Mouse (Mus musculus): ENCODE data around the gene Lhx5. TPM values are rescaled to one million over a fixed set of nuclear protein-coding genes. Genes with fewer than 3 reads are reported as not detected.

Lhx5 gene
- total and polyA plus RNA-seq, 3 experiments = not detected

GRCm38 (mm10) chr5:120471538-120471937, 40.0 kb downstream of the Lhx5 start:
- dilution Hi-C loops (cut with MboI; ENCODE audit: extremely low pct_ligation_motif_present, extremely low pct_unique_long_range_greater_than_20kb, low sequenced_read_pairs) (no loop called here), in situ Hi-C loops (cut with MboI; ENCODE audit: low pct_ligation_motif_present, low pct_unique_long_range_greater_than_20kb, low sequenced_read_pairs) (no loop called here)
- H3K79me2 ChIP-seq (replicated peaks; ENCODE audit: control insufficient read depth, extremely low read depth, insufficient read depth, poor library complexity, severe bottlenecking) = no peaks in the 10 kb centered on the region
- H3K9ac ChIP-seq (ENCODE audit: insufficient read depth, low read depth) = no peak overlapping the region
- H3K36me3 ChIP-seq (replicated peaks in 1 of 2; ENCODE audit: control insufficient read depth in 1 of 2, insufficient read depth in 1 of 2, low read length in 1 of 2) = no peaks in the 10 kb centered on the region
- no peak overlapping the region for H3K4me3 ChIP-seq (replicated peaks in 1 of 3; ENCODE audit: low read depth in 2 of 3, low read length in 2 of 3, poor library complexity in 1 of 3)
- TF ChIP-seq ELF1 (IDR thresholded peaks at IDR 0.05; ENCODE audit: low read depth, low read length) (no peak), RAD21 (IDR thresholded peaks at IDR 0.05; ENCODE audit: low read depth, low read length) (no peak), UBTF (IDR thresholded peaks at IDR 0.05; ENCODE audit: low read depth, low read length) (no peak), TCF12 (IDR thresholded peaks at IDR 0.05; ENCODE audit: low read depth, low read length) (no peak), JUND (conservative IDR thresholded peaks at IDR 0.05; ENCODE audit: low read depth, low read length) (no peak), MXI1 (IDR thresholded peaks at IDR 0.05; ENCODE audit: low read depth, low read length) (no peak), EP300 (IDR thresholded peaks at IDR 0.05; ENCODE audit: low read length) (no peak), MYC (IDR thresholded peaks at IDR 0.05; ENCODE audit: low read depth, low read length) (no peak), SMC3 (IDR thresholded peaks at IDR 0.05; ENCODE audit: low read depth, low read length) (no peak), PAX5 (IDR thresholded peaks at IDR 0.05; ENCODE audit: low read length) (no peak), ZMIZ1 (IDR thresholded peaks at IDR 0.05; ENCODE audit: low read depth, low read length) (no peak), NELFE (IDR thresholded peaks at IDR 0.05; ENCODE audit: low read depth, low read length) (no peak), SIN3A (IDR thresholded peaks at IDR 0.05; ENCODE audit: low read length) (no peak), GABPA (IDR thresholded peaks at IDR 0.05; ENCODE audit: insufficient replicate concordance, low read depth, low read length) (no peak), HCFC1 (IDR thresholded peaks at IDR 0.05; ENCODE audit: low read depth, low read length) (no peak)
- no peak overlapping the region for H3K4me2 ChIP-seq (ENCODE audit: insufficient read depth, low read depth, poor library complexity, severe bottlenecking)
- H3K27ac ChIP-seq (ENCODE audit: insufficient read depth, low read depth) = no peak overlapping the region
- H3K9me3 ChIP-seq (replicated peaks; ENCODE audit: low read length) = no peaks in the 10 kb centered on the region
- no peaks in the 10 kb centered on the region for H3K4me1 ChIP-seq (ENCODE audit: control insufficient read depth in 1 of 2, insufficient read depth in 2 of 2)
- H3K27me3 ChIP-seq (replicated peaks) = peaks cover 66% of the 10 kb centered on the region
- no peak for DNase-seq (ENCODE audit: extremely low read depth)

- no peak within 1 kb of the TSS for H3K4me3 ChIP-seq (replicated peaks in 1 of 3; ENCODE audit: low read depth in 2 of 3, low read length in 2 of 3, poor library complexity in 1 of 3)
- peaks cover 65% of the 10 kb centered on the region for H3K27me3 ChIP-seq (replicated peaks)
- in situ Hi-C loops (cut with MboI; ENCODE audit: low pct_ligation_motif_present, low pct_unique_long_range_greater_than_20kb, low sequenced_read_pairs) = no loop called here
- H3K36me3 ChIP-seq (replicated peaks in 1 of 2; ENCODE audit: control insufficient read depth in 1 of 2, insufficient read depth in 1 of 2, low read length in 1 of 2) = no peaks in the 10 kb centered on the region
- no peaks in the 10 kb centered on the region for H3K4me1 ChIP-seq (ENCODE audit: control insufficient read depth in 1 of 2, insufficient read depth in 2 of 2)
- H3K27ac ChIP-seq (ENCODE audit: insufficient read depth, low read depth) = no peak within 1 kb of the TSS
- no peaks in the 10 kb centered on the region for H3K79me2 ChIP-seq (replicated peaks; ENCODE audit: control insufficient read depth, extremely low read depth, insufficient read depth, poor library complexity, severe bottlenecking)
- no peak for DNase-seq (ENCODE audit: extremely low read depth)
- no peak within 1 kb of the TSS for H3K4me2 ChIP-seq (ENCODE audit: insufficient read depth, low read depth, poor library complexity, severe bottlenecking)
- H3K9me3 ChIP-seq (replicated peaks; ENCODE audit: low read length) = no peaks in the 10 kb centered on the region
- TF ChIP-seq POLR2A (IDR thresholded peaks at IDR 0.05; ENCODE audit: low read depth, low read length) (no peak), EP300 (IDR thresholded peaks at IDR 0.05; ENCODE audit: low read length) (no peak), ZMIZ1 (IDR thresholded peaks at IDR 0.05; ENCODE audit: low read depth, low read length) (no peak), RAD21 (IDR thresholded peaks at IDR 0.05; ENCODE audit: low read depth, low read length) (no peak), SIN3A (IDR thresholded peaks at IDR 0.05; ENCODE audit: low read length) (no peak), POLR2AphosphoS2 (IDR thresholded peaks at IDR 0.05; ENCODE audit: low read depth, low read length) (no peak), MYC (IDR thresholded peaks at IDR 0.05; ENCODE audit: low read depth, low read length) (no peak), MAZ (IDR thresholded peaks at IDR 0.05; ENCODE audit: low read depth, low read length) (no peak), MEF2A (IDR thresholded peaks at IDR 0.05; ENCODE audit: borderline replicate concordance, low read depth, low read length) (no peak), ZKSCAN1 (IDR thresholded peaks at IDR 0.05; ENCODE audit: borderline replicate concordance, low read depth, low read length) (no peak), KAT2A (IDR thresholded peaks at IDR 0.05; ENCODE audit: insufficient replicate concordance, low read length) (no peak), BHLHE40 (IDR thresholded peaks at IDR 0.05; ENCODE audit: low read depth, low read length) (no peak), ZC3H11A (IDR thresholded peaks at IDR 0.05; ENCODE audit: low read depth, low read length) (no peak), IRF4 (IDR thresholded peaks at IDR 0.05; ENCODE audit: low read depth, low read length) (no peak), ETS1 (conservative IDR thresholded peaks at IDR 0.05; ENCODE audit: low read depth, low read length) (no peak), ZNF384 (IDR thresholded peaks at IDR 0.05; ENCODE audit: low read depth, low read length) (no peak)
- dilution Hi-C loops (cut with MboI; ENCODE audit: extremely low pct_ligation_motif_present, extremely low pct_unique_long_range_greater_than_20kb, low sequenced_read_pairs) = no loop called here
- no peak within 1 kb of the TSS for H3K9ac ChIP-seq (ENCODE audit: insufficient read depth, low read depth)
These were observed 41.3 kb downstream of the Lhx5 start, which contains the start of gene Sdsl for GRCm38 (mm10) chr5:120472770-120473169. Sdsl (minus strand) TSS chr5:120472810.
